23 mouse cellular contexts compared by ENCODE assay signal in the genomic region with DNA sequence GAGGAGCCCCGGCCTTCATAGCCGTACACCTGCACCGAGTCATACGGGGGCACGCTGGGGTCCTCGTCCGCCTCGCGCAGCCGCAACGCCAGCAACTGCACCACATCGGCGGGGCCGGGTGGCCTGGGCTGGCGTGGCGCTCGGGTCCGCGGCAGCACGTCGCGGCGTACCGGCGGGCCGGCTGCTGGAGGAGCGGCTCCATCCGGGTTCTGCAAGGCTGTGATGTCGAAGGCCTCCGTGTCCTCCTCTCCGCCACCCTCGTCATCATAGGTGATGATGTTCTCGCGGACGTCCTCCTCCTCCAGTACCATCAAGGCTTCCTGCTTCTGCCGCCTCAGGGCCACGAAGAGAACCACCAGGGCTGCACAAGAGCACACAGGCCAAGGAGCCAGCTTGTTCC. TPM values are rescaled to one million over a fixed set of nuclear protein-coding genes. Genes with fewer than 3 reads are reported as not detected.
"Had no signal": no experiment of that assay in that cellular context is flagged by ENCODE, and none has a peak within 500 bp of the region (broad histone marks: within the 10 kb centered on the region; RNA-seq: fewer than 3 reads in every experiment).

No protein-coding gene starts in this region.

- DNase-seq: kidney, adult 11 months; kidney, adult 9 months; kidney, postnatal 36 days; layer of hippocampus, adult 9-11 months; liver; liver, embryonic 13.5 days; liver, postnatal 0 days; lung, postnatal 14 days; right cerebral cortex, adult 18-20 months; right cerebral cortex, postnatal 25 days; thymus, postnatal 4 days had no signal

- H3K4me3 ChIP-seq: limb, embryonic 12.5 days; liver, embryonic 13.5 days; lung, embryonic 15.5 days; megakaryocyte, embryonic 14.5 days; midbrain, embryonic 15.5 days; neural tube, embryonic 12.5 days had no signal

- H3K4me1 ChIP-seq: limb, embryonic 12.5 days; liver, embryonic 13.5 days; lung, embryonic 15.5 days; midbrain, embryonic 15.5 days; neural tube, embryonic 12.5 days had no signal

- H3K27me3 ChIP-seq: limb, embryonic 12.5 days; lung, embryonic 15.5 days; midbrain, embryonic 15.5 days; neural tube, embryonic 12.5 days had no signal

- H3K9me3 ChIP-seq: limb, embryonic 12.5 days; liver, embryonic 13.5 days; lung, embryonic 15.5 days; megakaryocyte, embryonic 14.5 days; midbrain, embryonic 15.5 days; neural tube, embryonic 12.5 days had no signal

- ATAC-seq: liver, postnatal 0 days; midbrain, embryonic 15.5 days had no signal

- H3K4me2 ChIP-seq: limb, embryonic 12.5 days; liver, embryonic 13.5 days; lung, embryonic 15.5 days; midbrain, embryonic 15.5 days; neural tube, embryonic 12.5 days had no signal

- H3K27ac ChIP-seq: kidney, postnatal 0 days; liver, embryonic 13.5 days; lung, embryonic 15.5 days; macrophage; midbrain, embryonic 15.5 days; neural tube, embryonic 12.5 days had no signal

- H3K9ac ChIP-seq: limb, embryonic 12.5 days; liver, embryonic 13.5 days; liver, postnatal 0 days; lung, embryonic 15.5 days; midbrain, embryonic 15.5 days; neural tube, embryonic 12.5 days had no signal

RNA-seq across cellular contexts. Expression of a gene that starts 8.5 kb away (rescaled TPM):
- total RNA-seq: layer of hippocampus, adult 18-20 months; left cerebral cortex, postnatal 36 days; monocyte, adult 5-6 weeks had no signal
- polyA plus RNA-seq: kidney, postnatal 0 days; limb, embryonic 12.5 days; liver, embryonic 13.5 days; liver, postnatal 0 days; lung, embryonic 15.5 days; macrophage; midbrain, embryonic 15.5 days; neural tube, embryonic 12.5 days; stomach, embryonic 14.5 days; thymus, postnatal 0 days had no signal

RNA-seq across cellular contexts. Expression of a gene that starts 11.0 kb away (rescaled TPM):
- total RNA-seq: monocyte, adult 5-6 weeks had no signal
- polyA plus RNA-seq: kidney, postnatal 0 days; liver, embryonic 13.5 days; liver, postnatal 0 days; macrophage; midbrain, embryonic 15.5 days; neural tube, embryonic 12.5 days had no signal
